Mouse (Mus musculus): Measurements from ENCODE around the gene Fgf18.

- TF ChIP-seq CTCF (IDR thresholded peaks at IDR 0.05; ENCODE audit: insufficient read depth, low read depth, low read length) (no peak), POLR2A (IDR thresholded peaks at IDR 0.05; ENCODE audit: insufficient read depth, low read depth, low read length) (no peak)
These were observed 7.3 kb upstream of the Fgf18 start for GRCm38 (mm10) chr11:33154459-33154858.

Data from olfactory bulb, adult 2 months (tissue).